Mouse (Mus musculus): ENCODE data around the gene Galp. TPM values are rescaled to one million over a fixed set of nuclear protein-coding genes. Genes with fewer than 3 reads are reported as not detected.

The Galp gene
- polyA plus RNA-seq, 1 experiment from 2014 or later: not detected

DNA sequence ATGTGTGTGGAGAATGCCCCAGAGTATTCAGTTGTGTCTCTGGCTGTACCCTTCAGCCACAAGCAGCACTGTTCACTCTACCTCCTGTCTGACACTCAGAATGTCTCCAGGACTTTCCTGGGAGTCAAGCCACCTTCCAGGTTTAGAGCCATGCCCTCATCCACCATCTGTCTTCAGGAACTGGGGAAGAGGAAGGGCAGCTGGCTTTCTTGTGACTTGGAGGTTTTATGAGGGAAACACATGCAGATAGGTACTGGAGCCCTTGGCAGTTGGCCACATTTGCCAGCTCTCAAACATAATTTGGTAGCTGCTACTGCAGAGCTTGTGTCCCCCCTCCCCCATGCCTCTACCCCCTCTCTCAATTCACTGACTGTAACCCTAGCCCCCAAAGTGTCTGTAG lies 17.9 kb upstream of the Galp start:
- no peaks in the 10 kb centered on the region for H3K27me3 ChIP-seq
- H3K36me3 ChIP-seq: peaks cover 39% of the 10 kb centered on the region
- H3K27ac ChIP-seq (replicated peaks): no peak overlapping the region
- ATAC-seq (ENCODE audit: insufficient number of reproducible peaks, low FRiP score, low TSS enrichment, low read depth): no peak
- no peak overlapping the region for H3K9ac ChIP-seq
- H3K4me1 ChIP-seq: no peaks in the 10 kb centered on the region
- H3K4me3 ChIP-seq (replicated peaks): no peak overlapping the region
- H3K4me2 ChIP-seq (replicated peaks): no peak overlapping the region
- H3K9me3 ChIP-seq (replicated peaks): no peaks in the 10 kb centered on the region

DNA sequence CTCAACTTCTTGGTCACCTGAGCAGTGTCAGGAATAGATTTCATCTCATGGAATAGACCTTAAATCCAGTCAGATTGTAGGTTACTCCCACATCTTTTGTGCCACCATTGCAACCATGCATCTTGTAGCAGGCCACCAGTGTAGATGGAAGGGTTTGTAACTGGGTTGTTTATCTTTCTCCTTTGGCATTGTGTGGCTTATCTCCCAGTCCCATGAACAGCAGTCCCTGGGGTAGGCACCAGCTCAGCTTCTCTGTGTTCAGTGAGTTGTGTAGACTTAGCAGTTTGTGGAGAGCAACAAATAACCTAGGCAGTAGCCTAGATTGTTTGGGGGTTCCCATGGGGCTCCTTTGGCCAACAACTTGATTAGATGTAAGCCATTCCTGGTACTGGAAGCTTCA lies 14.0 kb upstream of the Galp start:
- H3K27ac ChIP-seq (replicated peaks): no peak overlapping the region
- H3K4me3 ChIP-seq (replicated peaks): no peak overlapping the region
- H3K4me1 ChIP-seq: no peaks in the 10 kb centered on the region
- H3K9me3 ChIP-seq (replicated peaks): no peaks in the 10 kb centered on the region
- no peaks in the 10 kb centered on the region for H3K27me3 ChIP-seq
- no peak for ATAC-seq (ENCODE audit: insufficient number of reproducible peaks, low FRiP score, low TSS enrichment, low read depth)
- H3K9ac ChIP-seq: no peak overlapping the region
- H3K36me3 ChIP-seq: peaks cover 60% of the 10 kb centered on the region
- no peak overlapping the region for H3K4me2 ChIP-seq (replicated peaks)

DNA sequence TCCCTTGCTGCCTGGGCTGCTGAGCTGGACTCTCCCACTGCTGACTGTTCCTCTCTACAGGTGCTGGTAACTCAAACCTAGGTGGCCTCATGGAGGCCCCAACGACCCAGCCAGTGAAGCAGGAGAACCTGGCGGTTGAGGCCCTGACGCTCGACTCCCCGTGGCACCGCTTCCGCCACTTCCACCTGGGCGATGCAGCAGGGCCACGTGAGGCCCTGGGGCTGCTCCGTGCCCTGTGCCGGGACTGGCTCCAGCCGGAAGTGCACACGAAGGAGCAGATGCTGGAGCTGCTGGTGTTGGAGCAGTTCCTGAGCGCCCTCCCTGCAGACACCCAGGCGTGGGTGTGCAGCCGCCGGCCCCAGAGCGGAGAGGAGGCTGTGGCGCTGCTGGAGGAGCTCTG lies 13.1 kb upstream of the Galp start:
- Histone ChIP-seq H3K4me2 (replicated peaks) (no peak overlapping the region), H3K9ac (no peak overlapping the region), H3K27me3 (no peaks in the 10 kb centered on the region), H3K27ac (replicated peaks) (no peak overlapping the region), H3K9me3 (replicated peaks) (no peaks in the 10 kb centered on the region), H3K4me1 (no peaks in the 10 kb centered on the region), H3K36me3 (peaks cover 64% of the 10 kb centered on the region), H3K4me3 (replicated peaks) (no peak overlapping the region)
- no peak for ATAC-seq (ENCODE audit: insufficient number of reproducible peaks, low FRiP score, low TSS enrichment, low read depth)
- 93% methylated on average over 19 of the region's 19 CpGs for WGBS

DNA sequence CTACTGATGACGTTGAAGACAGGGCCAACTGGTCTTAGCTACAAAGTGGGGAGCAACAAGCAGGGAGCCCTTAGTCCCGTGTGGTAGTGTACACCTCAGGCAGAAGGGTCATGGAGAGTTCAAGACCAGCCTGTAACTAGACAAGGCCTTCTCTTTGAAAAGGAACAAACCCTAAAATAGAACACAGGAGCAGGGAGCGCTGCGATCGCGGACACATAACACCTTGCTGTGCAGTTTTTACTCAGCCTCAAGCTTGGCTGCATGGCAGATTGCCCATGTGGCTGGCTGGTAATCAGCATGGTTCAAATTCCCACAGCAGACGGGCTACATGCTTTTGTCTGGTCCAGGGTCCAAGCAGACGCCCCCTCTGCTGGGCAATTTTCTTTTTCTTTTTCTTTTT lies 12.4 kb upstream of the Galp start:
- H3K27me3 ChIP-seq: no peaks in the 10 kb centered on the region
- H3K4me2 ChIP-seq (replicated peaks): no peak overlapping the region
- no peak overlapping the region for H3K27ac ChIP-seq (replicated peaks)
- WGBS: 79% methylated on average over 8 of the region's 8 CpGs
- H3K4me3 ChIP-seq (replicated peaks): no peak overlapping the region
- ATAC-seq (ENCODE audit: insufficient number of reproducible peaks, low FRiP score, low TSS enrichment, low read depth): no peak
- peaks cover 68% of the 10 kb centered on the region for H3K36me3 ChIP-seq
- H3K9me3 ChIP-seq (replicated peaks): no peaks in the 10 kb centered on the region
- H3K9ac ChIP-seq: no peak overlapping the region
- no peaks in the 10 kb centered on the region for H3K4me1 ChIP-seq

DNA sequence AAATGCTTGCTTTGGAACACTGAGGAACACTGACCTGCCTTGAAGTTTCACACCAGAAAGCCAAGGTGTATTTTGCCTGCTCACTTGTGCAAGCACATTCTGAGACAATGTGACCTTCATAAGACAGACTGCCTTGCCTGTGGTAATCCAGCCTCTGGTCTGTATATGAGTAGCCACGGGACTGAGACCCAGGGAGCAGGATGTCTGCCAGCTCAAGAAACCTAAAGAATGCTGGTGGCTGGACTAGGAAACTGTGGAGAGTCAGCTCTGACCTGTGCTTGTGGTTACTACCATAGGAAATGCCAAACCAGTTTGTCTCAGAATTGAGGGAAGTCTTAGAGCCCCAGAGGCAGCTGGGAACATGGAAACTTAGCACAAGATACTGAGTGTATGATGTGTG lies 11.5 kb upstream of the Galp start:
- H3K9me3 ChIP-seq (replicated peaks): no peaks in the 10 kb centered on the region
- H3K9ac ChIP-seq: no peak overlapping the region
- 84% methylated on average over 1 of the region's 1 CpGs for WGBS
- ATAC-seq (ENCODE audit: insufficient number of reproducible peaks, low FRiP score, low TSS enrichment, low read depth): no peak
- no peaks in the 10 kb centered on the region for H3K4me1 ChIP-seq
- H3K4me2 ChIP-seq (replicated peaks): no peak overlapping the region
- H3K36me3 ChIP-seq: peaks cover 75% of the 10 kb centered on the region
- no peak overlapping the region for H3K27ac ChIP-seq (replicated peaks)
- no peaks in the 10 kb centered on the region for H3K27me3 ChIP-seq
- H3K4me3 ChIP-seq (replicated peaks): no peak overlapping the region

DNA sequence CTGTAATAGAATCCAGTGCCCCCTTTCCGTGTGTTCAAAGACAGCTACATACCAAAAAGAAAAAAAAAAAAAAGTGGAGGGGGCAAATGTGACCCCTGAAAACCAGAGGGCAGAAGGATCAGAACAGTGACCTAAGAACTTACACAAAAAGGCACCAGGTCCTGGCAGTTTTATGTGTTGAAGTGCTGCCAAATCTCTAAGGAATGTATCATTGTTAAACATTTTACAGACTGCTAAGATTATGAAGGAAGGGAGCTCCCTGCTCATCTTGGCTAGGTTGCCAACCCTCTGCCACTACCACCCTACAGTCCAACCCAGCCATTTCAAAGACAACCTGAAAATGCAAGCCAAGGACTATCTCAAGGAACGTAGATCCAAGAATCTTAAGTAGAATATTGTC lies 10.7 kb upstream of the Galp start:
- no peak overlapping the region for H3K27ac ChIP-seq (replicated peaks)
- no peak overlapping the region for H3K4me3 ChIP-seq (replicated peaks)
- H3K4me1 ChIP-seq: no peaks in the 10 kb centered on the region
- H3K36me3 ChIP-seq: peaks cover 71% of the 10 kb centered on the region
- ATAC-seq (ENCODE audit: insufficient number of reproducible peaks, low FRiP score, low TSS enrichment, low read depth): no peak
- no peak overlapping the region for H3K9ac ChIP-seq
- no peaks in the 10 kb centered on the region for H3K9me3 ChIP-seq (replicated peaks)
- no peaks in the 10 kb centered on the region for H3K27me3 ChIP-seq
- 88% methylated on average over 2 of the region's 2 CpGs for WGBS
- H3K4me2 ChIP-seq (replicated peaks): no peak overlapping the region

DNA sequence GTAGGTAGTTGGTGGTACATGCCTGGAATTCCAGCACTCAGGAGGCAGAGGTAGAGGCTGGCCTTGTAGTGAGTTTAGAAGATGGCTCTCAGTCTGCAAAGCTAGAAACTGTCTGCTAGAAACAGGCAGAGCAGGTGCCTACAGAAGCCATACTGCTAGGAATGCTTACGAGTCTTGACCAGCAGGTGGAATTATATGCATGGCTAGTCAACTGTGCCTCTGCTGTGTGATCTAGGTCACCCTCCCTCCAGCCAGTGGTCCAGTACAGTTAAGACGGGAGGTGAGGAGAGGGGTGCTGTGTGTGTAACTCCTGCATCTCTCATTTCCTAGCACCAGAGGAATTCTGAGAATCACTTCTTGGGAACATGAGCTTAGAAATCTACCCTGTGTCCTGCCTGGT lies 10.1 kb upstream of the Galp start:
- Histone ChIP-seq H3K4me2 (replicated peaks) (no peak overlapping the region), H3K36me3 (peaks cover 71% of the 10 kb centered on the region), H3K9ac (no peak overlapping the region), H3K27me3 (no peaks in the 10 kb centered on the region), H3K9me3 (replicated peaks) (no peaks in the 10 kb centered on the region), H3K27ac (replicated peaks) (no peak overlapping the region), H3K4me3 (replicated peaks) (no peak overlapping the region), H3K4me1 (no peaks in the 10 kb centered on the region)
- 81% methylated on average over 2 of the region's 2 CpGs for WGBS
- no peak for ATAC-seq (ENCODE audit: insufficient number of reproducible peaks, low FRiP score, low TSS enrichment, low read depth)

DNA sequence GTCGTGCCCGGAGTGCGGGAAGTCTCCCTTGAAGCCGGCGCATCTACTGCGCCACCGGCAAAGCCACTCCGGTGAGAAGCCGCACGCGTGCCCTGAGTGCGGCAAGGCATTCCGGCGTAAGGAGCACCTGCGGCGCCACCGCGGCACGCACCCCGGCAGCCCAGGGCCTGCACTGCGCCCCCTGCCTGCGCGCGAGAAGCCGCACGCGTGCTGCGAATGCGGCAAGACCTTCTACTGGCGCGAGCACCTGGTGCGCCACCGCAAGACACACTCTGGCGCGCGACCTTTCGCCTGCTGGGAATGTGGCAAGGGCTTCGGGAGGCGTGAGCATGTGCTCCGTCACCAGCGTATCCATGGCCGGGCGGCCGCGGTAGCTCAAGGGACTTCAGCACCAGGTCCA lies 7.3 kb upstream of the Galp start:
- Histone ChIP-seq H3K9me3 (replicated peaks) (no peaks in the 10 kb centered on the region), H3K4me1 (no peaks in the 10 kb centered on the region), H3K4me2 (replicated peaks) (no peak overlapping the region), H3K27ac (replicated peaks) (no peak overlapping the region), H3K36me3 (peaks cover 55% of the 10 kb centered on the region), H3K9ac (no peak overlapping the region), H3K27me3 (no peaks in the 10 kb centered on the region), H3K4me3 (replicated peaks) (no peak overlapping the region)
- WGBS: 55% methylated on average over 45 of the region's 45 CpGs
- no peak for ATAC-seq (ENCODE audit: insufficient number of reproducible peaks, low FRiP score, low TSS enrichment, low read depth)

DNA sequence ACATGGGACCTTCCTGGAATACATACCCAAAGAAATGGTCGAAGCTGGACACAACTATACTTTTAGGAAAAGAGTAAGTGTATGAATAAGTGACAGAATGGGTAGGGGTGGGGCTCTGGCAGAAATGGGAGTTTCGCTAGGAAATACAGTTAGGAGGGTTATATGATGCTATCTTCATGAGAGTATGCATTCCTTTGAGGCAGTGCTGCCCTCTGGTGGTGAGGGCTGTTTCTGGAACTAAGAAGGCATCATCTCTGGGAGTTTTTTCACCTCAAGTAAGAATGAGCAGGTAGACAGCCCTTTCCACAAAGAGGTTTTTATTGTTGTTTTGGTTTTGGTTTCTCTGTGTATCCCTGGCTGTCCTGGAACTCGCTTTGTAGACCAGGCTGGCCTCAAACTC lies 5.5 kb upstream of the Galp start:
- 30% methylated on average over 3 of the region's 3 CpGs for WGBS
- Histone ChIP-seq H3K4me2 (replicated peaks) (no peak overlapping the region), H3K36me3 (peaks cover 39% of the 10 kb centered on the region), H3K4me1 (no peaks in the 10 kb centered on the region), H3K27me3 (no peaks in the 10 kb centered on the region), H3K9ac (no peak overlapping the region), H3K4me3 (replicated peaks) (no peak overlapping the region), H3K27ac (replicated peaks) (no peak overlapping the region), H3K9me3 (replicated peaks) (no peaks in the 10 kb centered on the region)
- no peak for ATAC-seq (ENCODE audit: insufficient number of reproducible peaks, low FRiP score, low TSS enrichment, low read depth)

DNA sequence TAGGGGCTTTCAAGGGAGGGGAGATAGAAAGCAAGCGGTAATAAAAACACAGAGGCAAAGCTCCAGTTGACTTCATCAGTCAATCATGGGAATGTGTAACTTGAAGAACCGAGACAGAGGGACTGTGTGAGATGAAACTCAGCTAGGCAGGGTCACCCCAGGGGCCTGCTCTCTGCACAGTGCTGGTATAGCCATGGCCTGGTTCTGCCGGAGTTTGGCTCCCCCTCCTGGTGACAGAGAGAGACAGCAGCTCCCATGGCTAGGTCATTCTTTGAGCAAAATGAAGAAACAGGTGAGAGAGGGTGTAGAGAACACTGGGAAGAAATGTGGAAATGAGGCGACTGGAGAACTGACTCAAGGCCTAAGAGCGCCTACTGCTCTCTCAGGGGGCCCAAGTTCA lies 2.8 kb upstream of the Galp start:
- no peaks in the 10 kb centered on the region for H3K27me3 ChIP-seq
- H3K27ac ChIP-seq (replicated peaks): no peak overlapping the region
- peaks cover 13% of the 10 kb centered on the region for H3K36me3 ChIP-seq
- H3K4me1 ChIP-seq: no peaks in the 10 kb centered on the region
- H3K9ac ChIP-seq: no peak overlapping the region
- 16% methylated on average over 5 of the region's 5 CpGs for WGBS
- no peak overlapping the region for H3K4me2 ChIP-seq (replicated peaks)
- no peaks in the 10 kb centered on the region for H3K9me3 ChIP-seq (replicated peaks)
- no peak overlapping the region for H3K4me3 ChIP-seq (replicated peaks)
- 0 out of 2 replicates have a peak, but pooled peaks have one; percentile 69 for ATAC-seq (ENCODE audit: insufficient number of reproducible peaks, low FRiP score, low TSS enrichment, low read depth)

DNA sequence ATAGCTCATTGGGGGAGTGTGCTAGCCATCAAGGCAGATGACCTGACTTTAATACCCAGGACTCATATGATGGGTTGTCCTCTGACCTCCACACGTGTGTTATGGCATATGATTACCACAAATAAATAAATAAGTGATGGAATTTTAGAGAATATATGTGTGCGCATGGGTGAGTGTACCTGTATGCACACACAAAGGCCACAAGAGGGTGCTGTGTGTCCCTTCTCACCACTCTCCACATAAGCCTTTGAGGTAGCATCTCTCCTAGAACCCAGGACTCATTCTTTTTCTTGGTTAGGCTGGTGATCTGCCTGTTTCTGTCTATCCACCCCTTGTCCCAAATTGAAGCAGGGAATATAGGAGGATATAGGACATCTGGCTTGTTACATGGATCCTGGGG lies 1.1 kb upstream of the Galp start:
- Histone ChIP-seq H3K36me3 (no peaks in the 10 kb centered on the region), H3K27me3 (no peaks in the 10 kb centered on the region), H3K9me3 (replicated peaks) (no peaks in the 10 kb centered on the region), H3K27ac (replicated peaks) (no peak overlapping the region), H3K9ac (no peak overlapping the region), H3K4me3 (replicated peaks) (no peak overlapping the region), H3K4me1 (no peaks in the 10 kb centered on the region), H3K4me2 (replicated peaks) (no peak overlapping the region)
- WGBS: 46% methylated on average over 2 of the region's 2 CpGs
- ATAC-seq (ENCODE audit: insufficient number of reproducible peaks, low FRiP score, low TSS enrichment, low read depth): no peak

DNA sequence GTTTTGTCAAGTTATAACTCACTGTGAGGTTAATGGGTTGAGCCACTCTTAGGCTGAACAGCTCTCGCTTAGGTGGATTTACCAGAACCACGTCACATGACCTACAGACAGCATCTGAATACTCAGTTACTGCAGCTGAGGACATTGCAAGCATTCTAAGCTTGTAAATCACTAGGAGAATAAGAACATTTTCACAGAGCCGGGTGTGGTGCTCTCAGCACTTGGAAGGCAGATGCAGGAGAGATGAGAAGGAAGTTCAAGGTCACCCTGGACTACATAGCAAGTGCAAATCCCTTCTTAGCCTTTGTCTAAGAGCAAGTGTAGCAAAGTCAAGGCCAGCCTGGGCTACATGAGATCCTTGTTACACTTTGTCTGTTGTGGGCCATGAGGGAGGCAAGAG lies 7.3 kb downstream of the Galp start:
- no peak for ATAC-seq (ENCODE audit: insufficient number of reproducible peaks, low FRiP score, low TSS enrichment, low read depth)
- Histone ChIP-seq H3K27ac (replicated peaks) (no peak overlapping the region), H3K9ac (no peak overlapping the region), H3K9me3 (replicated peaks) (no peaks in the 10 kb centered on the region), H3K36me3 (no peaks in the 10 kb centered on the region), H3K27me3 (no peaks in the 10 kb centered on the region), H3K4me1 (no peaks in the 10 kb centered on the region), H3K4me3 (replicated peaks) (no peak overlapping the region), H3K4me2 (replicated peaks) (no peak overlapping the region)
- WGBS: 70% methylated on average over 3 of the region's 3 CpGs

DNA sequence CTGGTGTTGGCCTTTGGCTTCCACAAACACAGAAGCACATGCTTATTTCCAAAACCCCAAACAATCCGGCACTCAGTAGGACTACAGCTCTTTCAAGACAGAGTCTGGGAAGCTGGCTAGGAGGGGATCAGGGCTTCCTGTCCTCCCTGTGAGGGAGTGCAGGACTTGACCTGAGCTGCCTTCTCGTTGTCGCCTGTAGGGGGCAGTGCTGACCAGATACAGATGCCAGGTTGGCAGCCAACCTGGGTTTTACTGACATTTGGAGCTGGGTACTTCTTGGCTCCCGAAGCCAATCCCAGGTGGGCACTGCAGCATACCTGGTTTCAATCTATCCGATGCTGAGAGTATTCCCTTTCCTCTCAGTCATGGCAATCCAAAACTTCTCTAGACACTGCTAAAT lies 16.3 kb downstream of the Galp start:
- Histone ChIP-seq H3K36me3 (no peaks in the 10 kb centered on the region), H3K27ac (replicated peaks) (no peak overlapping the region), H3K4me3 (replicated peaks) (no peak overlapping the region), H3K9me3 (replicated peaks) (no peaks in the 10 kb centered on the region), H3K4me2 (replicated peaks) (no peak overlapping the region), H3K9ac (no peak overlapping the region), H3K27me3 (no peaks in the 10 kb centered on the region), H3K4me1 (no peaks in the 10 kb centered on the region)
- 48% methylated on average over 5 of the region's 5 CpGs for WGBS
- ATAC-seq (ENCODE audit: insufficient number of reproducible peaks, low FRiP score, low TSS enrichment, low read depth): no peak
